Mouse (Mus musculus) left cerebral cortex, adult 11 months (tissue): Measurements from ENCODE around the gene Insrr.
A peak's percentile ranks its signal among the peaks of the same experiment; 100 is the strongest.
"Not testable (repeated sequence)": the region's sequence is repeated elsewhere in the genome, so short reads cannot be mapped to it uniquely, and the experiment has no call there.

Source experiments
- DNase-seq: peaks from one replicate; pipeline ENCODE4 v3.0.0; 2022; ENCODE audit warnings: low spot score

The Insrr gene

GRCm38 (mm10) chr3:87779086-87779485, 17.7 kb upstream of the Insrr start:
- no peak for DNase-seq

- DNase-seq: no peak
Measured at GRCm38 (mm10) chr3:87783282-87784023, 13.3 kb upstream of the Insrr start.

GRCm38 (mm10) chr3:87785156-87785555, 11.6 kb upstream of the Insrr start:
- no peak for DNase-seq

GRCm38 (mm10) chr3:87785626-87786214, 11.0 kb upstream of the Insrr start:
- no peak for DNase-seq

DNA sequence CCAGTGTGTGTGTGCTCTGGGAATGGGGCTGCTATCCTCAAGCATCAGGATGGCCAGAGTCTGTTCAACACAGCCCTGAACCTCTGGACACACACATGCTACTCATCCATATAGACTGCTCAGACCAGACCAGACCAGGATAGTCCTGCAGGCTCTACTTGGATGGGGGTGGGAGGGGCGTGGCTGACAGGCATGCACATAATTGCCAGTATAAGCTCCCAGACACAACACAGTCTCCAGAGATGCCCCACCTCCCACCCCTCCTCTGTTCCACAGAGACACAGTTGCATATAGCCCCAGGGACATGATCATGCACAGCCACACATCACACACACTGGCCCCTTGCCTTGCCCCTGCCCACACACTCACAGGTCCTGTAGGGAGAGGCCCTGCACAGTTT, 7.5 kb upstream of the Insrr start:
- DNase-seq: no peak

DNA sequence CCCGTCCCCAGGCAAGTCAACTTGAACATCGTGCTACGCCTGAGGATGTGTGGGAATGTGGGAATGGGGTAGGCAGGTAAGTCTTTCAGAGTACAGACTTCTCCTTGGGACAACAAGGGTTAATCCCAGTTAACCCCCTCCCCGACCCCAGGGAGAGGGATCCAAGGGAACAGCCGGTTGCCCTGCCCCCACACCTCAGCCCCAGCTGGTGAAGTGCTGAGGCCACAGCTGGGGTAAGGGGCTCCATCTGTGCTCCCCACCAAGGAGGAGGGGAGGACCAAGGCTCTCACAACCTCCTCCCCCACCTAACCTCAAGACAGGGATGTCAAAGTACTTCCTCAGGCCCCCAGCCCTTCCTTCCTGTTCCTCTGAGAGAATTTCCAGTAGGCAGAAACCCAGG, 7.0 kb upstream of the Insrr start:
- DNase-seq: no peak

GRCm38 (mm10) chr3:87794922-87795325, 1.8 kb upstream of the Insrr start, which contains the start of gene Ntrk1:
Ntrk1 (minus strand) TSS chr3:87795162.
- DNase-seq: no peak

DNA sequence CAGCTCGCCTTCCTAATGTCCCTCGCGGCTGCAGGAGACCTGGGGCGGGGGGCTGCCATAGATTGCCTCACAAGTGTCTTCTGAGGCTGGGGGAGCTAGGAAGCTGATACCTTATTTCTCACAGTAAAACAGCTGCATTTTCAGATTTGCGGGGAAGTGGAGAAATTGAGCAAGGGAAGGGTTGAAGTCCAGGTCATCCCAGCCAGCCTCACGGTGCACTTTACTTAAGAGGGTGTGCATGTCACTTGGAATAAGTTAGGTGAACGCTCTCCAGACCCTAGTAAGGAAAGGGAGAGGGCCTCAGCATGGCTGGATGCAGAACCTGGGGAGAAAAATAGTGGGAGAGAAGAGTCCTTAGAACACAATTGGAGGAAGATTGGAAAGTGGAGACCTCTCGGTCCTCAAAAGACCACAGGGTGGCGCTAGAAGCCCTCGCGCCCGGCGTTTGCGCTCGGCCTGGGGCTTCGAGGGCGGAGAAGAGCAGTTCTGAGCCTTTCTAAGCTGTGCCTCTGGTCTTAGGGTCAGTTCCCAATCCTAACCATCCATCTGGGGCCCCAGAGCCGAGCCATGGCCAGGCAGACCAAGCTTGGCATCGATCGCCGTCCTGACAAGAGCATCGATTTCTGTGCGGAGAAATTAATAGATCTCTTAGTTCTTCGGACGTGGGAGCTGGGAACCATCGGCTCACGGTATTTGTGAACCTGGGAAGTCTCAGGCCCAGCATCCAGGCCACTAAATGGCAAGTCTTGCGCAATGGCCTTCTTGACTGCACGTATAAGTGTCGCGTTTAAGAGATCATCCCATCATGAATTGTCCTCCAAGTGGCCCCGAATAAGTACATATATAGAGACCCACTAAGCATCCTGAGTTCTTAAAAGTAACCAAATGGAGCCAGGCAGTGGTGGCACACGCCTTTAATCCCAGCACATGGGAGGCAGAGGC, 1.1 kb upstream of the Insrr start:
- no peak for DNase-seq

DNA sequence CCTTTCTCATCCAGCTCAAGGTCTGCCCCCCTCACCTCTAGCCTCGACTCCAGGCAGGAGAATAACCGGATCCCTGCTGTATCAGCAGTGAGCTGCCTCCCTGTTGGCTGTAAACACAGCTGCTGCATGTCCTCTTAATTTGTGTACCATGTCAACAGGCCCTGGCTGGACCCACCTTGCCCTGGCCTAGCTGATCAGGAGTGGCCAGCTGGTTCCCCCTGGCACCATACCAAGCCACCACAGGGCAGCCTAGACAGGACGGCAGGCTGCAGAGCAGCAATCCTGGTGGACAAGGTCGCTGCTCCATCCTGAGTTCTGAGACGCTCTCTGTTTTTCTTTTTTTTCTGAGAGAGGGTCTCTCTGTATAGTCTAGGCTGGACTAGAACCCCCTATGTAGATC, 4.9 kb downstream of the Insrr start:
- DNase-seq: no peak

DNA sequence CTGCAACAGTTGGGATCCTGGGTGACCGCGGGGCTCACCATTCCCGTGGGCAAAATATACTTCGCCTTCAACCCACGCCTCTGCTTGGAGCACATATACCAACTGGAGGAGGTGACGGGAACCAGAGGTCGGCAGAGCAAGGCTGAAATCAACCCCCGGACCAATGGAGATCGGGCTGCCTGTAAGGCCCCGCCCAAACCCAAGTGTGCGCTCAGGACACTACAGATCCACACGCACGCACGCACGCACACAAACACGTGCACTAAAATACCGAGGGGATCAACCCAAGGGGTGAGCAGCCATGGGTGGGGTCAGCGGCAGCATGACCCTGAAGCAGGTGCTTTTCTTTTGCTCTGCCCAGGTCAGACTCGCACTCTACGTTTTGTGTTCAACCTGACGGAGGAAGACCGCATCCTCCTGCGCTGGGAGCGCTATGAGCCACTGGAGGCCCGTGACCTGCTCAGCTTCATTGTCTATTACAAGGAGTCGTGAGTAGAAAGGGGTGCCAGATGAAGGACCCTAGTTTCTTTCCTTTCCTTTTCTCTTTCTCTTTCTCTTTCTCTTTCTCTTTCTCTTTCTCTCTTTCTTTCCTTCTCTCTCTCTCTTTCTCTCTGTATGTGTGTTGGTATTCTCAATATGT, 7.4 kb downstream of the Insrr start:
- DNase-seq: no peak

GRCm38 (mm10) chr3:87809322-87809962, 12.7 kb downstream of the Insrr start:
- DNase-seq: no peak

DNA sequence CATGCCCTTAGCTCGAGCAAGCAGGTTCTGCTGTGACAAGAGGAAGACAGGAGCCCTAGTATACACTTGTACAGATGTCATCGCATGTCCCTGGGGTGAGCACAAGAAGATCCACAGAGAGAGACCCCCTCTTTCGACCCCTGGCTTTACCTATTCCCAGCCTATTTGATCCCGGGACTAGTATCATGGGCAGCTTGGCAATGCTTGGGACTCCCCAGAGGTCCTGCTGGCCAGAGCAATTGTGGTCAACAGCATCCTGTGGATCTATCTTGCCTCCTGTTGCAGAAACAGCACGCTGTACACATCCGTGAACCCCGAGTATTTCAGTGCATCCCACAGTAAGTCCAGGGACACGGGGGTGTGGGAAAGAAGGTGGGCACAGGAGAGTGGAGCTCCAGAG, 14.5 kb downstream of the Insrr start:
- DNase-seq: no peak

DNA sequence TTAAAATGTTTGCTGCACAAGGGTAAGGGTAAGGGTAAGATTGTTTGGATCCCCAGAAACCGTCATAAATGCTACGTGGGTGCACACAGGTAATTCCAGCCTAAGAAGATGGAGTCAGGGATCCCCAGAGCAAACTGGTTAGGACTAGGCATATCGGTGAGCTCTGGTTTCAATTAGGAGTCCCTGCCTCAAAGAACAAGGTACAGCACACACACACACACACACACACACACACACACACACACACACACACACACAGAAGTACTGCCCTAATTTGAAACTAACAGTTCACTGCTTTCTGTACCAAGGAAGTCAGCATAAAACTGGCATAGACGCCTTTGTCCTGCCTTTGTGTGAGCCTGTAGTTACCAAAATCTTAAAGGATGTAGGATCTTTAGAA, 15.7 kb downstream of the Insrr start:
- DNase-seq: no peak

- no peak for DNase-seq
Measured at GRCm38 (mm10) chr3:87812873-87813272, 16.1 kb downstream of the Insrr start.

GRCm38 (mm10) chr3:87816166-87816565, 19.4 kb downstream of the Insrr start:
- DNase-seq: no peak

DNA sequence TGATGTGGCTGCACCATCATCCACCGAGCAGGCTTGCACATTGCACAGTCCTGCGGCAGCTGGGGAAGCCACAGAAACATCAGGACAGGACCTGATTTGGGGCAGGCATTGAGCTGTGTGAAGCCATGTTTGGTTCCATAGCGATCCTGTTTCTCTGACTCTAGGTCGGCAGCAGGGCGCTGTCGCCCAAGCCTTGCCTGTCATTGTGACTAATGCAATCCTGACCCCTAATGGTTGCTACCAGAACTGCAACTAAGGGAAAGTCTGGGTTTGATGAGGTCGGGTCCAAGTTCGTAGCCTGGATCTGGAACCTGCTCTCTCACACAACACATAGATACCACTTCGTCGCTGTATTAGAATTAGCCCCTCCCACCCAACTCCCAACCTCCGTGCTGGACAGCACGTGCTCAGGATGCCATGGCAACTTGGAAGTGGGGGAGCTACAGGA, 19.9 kb downstream of the Insrr start:
- DNase-seq: peak; percentile 26

GRCm38 (mm10) chr3:87818226-87818625, 21.5 kb downstream of the Insrr start:
- DNase-seq: no peak

DNA sequence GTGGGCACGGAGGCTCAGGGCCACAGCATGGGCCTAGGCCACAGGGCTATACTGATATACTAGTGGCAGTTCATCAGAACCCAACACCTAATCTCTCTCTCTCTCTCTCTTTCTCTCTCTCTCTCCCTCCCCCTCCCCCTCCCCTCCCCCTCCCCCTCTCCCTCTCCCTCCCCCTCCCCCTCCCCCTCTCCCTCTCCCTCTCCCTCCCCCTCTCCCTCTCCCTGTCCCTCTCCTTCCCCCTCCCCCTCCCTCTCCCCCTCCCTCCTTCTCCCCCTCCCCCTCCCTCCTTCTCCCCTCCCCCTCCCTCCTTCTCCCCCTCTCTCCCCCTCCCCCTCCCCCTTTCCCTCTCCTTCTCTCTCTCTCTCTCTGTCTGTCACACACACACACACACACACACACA, 27.5 kb downstream of the Insrr start, which contains the start of gene Pear1:
Gene Pear1, minus strand, starts transcription at position 101 of the 400 bp plus-strand sequence.
- DNase-seq: not testable (repeated sequence)

- no peak for DNase-seq
Measured at GRCm38 (mm10) chr3:87828435-87828834, 31.7 kb downstream of the Insrr start.

- DNase-seq: no peak
Measured at GRCm38 (mm10) chr3:87829025-87829424, 32.3 kb downstream of the Insrr start.

DNA sequence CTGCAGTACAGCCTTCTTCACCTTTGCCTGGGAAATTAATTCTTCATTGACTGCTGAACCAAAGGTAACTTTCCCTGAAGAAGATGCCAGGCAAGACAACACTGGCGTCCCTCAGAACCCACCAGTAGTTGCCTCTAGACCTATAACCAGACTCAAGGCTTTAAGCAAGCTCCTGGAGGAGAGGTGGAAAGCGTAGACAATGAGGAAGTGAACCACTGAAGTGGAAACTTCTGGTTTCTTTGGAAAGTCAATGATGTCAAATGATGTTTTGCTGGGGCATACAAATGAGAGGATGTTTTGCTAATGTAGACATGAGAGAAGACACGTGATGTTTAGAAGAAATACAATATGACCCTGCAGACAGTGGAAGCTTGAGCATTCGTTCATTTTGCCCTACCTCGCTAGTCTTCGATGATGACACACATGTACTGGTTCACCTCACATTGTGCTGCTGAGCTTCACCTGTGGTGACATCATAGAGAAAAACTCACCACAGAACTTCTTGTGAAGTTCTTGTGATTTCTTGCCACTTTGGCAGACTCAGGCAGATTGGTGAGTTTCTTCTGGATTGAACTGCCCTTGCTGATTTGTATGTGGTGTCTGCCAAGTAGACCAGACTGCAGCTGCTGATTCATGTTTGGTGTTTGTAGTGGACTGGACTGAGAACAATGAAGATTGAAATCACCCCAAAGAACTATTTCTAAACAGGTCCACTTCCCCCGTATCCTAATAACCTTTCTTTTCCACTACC, 35.5 kb downstream of the Insrr start:
- DNase-seq: no peak
